Mouse (Mus musculus): ENCODE data around the gene A930004D18Rik.

DNA sequence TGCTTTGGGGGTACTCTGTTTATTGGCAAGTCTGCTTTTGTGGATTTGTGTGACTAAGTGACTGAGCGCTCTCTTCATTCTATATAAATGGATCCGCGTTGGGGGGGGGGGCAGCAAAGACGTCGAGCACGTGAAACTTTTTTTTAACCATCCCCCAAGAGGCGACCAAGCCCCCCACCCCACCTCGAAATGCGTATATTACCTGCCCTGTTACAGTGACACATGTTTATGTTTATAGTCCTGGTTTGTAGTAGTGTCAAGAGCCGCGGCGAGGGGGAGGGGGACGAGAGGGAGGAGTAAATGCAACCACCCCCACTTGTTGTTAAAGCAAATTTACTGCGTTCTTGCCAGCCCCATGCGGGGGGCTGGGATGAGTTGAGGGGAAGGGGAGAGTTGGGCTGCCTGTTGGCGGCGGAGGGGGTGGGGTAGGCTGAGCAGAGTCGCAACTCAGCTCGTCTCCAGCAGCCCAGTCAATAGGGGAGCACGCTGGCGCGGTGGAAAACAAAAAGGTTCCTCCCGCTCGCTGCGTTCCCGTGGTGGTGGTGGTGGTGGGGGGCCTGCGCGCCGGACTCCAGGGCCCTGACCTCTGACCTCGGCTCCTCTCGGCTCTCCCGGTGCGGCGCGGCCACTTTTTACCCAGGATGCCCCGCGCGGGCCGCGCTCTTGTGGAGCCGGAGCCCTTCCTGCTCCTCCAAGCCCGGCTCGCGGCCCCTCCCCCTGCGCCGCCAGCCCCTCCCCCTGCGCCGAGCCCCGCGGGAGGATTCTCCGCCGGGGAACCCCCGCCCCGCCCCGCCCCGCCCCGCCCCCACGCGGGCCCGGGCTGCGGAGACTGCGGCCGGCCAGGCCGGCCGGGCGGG, 18.6 kb upstream of the A930004D18Rik start:
- TF ChIP-seq CTCF (IDR thresholded peaks at IDR 0.05; ENCODE audit: low read depth, low read length), result no peak
- no peak for TF ChIP-seq POLR2A (IDR thresholded peaks at IDR 0.05; ENCODE audit: borderline replicate concordance, low read depth, low read length)
